Mouse (Mus musculus): ENCODE data around the gene Prdm5.

Prdm5 gene

GRCm38 (mm10) chr6:65834013-65834412 lies 55.2 kb downstream of the Prdm5 start:
- DNase-seq = no peak

DNA sequence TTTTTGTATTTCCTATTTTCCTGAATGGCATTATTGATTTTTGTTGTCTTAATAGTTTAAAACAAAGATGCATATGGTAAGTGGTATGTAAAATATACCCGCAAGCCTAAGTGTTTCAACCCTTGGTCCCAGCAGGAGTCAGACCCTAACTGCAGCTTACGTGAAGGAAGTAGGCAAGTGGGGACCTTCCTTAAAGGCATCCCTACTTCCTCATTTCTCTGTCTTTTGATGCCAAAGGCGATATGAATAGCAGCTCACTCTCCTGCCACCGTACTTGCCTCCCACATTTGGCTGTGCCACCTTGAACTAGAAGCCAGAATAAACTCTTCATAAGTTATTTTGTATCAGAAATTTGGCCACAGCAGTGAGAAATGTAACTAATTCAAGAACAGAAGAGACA lies 63.8 kb downstream of the Prdm5 start:
- DNase-seq = no peak

- no peak for DNase-seq
Observed at GRCm38 (mm10) chr6:65849127-65849526, 70.3 kb downstream of the Prdm5 start.

DNA sequence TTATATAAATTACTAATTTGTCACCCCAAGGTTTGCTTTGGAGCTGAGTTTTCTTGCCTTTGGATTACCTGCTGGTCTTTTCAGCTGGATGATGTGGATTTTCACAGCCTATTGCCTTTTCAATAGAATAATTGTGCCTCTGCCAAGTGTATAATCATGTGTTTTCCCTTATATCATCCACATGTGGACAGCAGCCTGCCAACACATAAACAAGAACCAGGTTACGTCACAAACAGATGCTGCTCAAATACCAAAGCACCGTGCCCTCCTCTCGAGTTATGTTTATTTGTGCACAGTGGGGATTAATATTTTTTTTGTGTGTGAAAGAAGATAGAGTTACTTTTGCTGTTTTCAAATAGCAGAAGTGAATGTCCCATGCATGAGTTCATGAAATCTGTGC lies 70.9 kb downstream of the Prdm5 start:
- DNase-seq = no peak

GRCm38 (mm10) chr6:65850221-65850620 lies 71.4 kb downstream of the Prdm5 start:
- DNase-seq = no peak

GRCm38 (mm10) chr6:65854020-65854419 lies 75.2 kb downstream of the Prdm5 start:
- DNase-seq = no peak

GRCm38 (mm10) chr6:65854585-65854984 lies 75.8 kb downstream of the Prdm5 start:
- DNase-seq = no peak

GRCm38 (mm10) chr6:65860609-65861008 lies 81.8 kb downstream of the Prdm5 start:
- no peak for DNase-seq

DNA sequence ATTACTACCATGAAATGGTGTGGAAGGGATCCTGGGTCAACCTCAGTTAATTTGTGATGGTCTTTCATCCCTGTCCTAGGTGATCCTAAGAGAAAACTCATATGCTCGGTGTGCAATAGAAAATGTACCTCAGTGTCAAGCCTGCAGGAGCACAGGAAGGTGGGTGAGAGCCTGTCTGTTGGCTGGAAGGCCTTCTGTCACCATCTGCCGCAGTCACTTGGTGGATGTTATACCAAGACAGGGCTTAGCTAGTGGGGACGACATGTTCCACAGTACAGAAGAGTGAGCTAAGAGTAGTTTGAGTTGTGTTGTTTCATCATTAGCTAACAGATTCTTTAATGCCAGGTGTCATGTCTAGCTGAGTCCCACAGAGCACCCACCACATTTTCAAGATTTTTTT lies 84.0 kb downstream of the Prdm5 start:
- no peak for DNase-seq

- DNase-seq = no peak
Observed at GRCm38 (mm10) chr6:65864233-65864632, 85.4 kb downstream of the Prdm5 start.

GRCm38 (mm10) chr6:65864919-65865318 lies 86.1 kb downstream of the Prdm5 start:
- DNase-seq = peak; percentile 24

GRCm38 (mm10) chr6:65865861-65866260 lies 87.1 kb downstream of the Prdm5 start:
- no peak for DNase-seq

- DNase-seq = no peak
Observed at GRCm38 (mm10) chr6:65871754-65872278, 93.0 kb downstream of the Prdm5 start.

DNA sequence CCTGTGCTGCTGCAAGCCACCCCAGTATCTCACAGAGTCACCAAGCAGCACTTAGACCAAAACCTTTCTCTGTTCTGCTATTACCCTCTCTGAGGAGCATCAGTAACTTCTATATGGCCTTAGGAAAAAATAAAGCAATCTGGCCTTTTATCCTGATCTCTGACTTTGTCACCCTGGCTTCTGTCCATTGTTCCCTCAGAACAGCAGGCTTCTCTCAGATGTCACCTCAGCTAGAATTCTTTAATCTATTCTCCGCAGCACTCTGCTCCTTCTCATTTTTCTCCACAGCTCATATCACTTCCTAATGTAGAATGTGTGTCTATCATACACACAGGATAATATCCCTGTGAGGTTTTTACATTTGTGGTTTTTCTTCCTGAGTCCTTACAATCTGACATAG lies 99.5 kb downstream of the Prdm5 start:
- DNase-seq = no peak

- DNase-seq = no peak
Observed at GRCm38 (mm10) chr6:65888835-65889234, 110.0 kb downstream of the Prdm5 start.

GRCm38 (mm10) chr6:65892045-65892660 lies 113.4 kb downstream of the Prdm5 start:
- no peak for DNase-seq

GRCm38 (mm10) chr6:65906657-65907182 lies 127.9 kb downstream of the Prdm5 start:
- no peak for DNase-seq

DNA sequence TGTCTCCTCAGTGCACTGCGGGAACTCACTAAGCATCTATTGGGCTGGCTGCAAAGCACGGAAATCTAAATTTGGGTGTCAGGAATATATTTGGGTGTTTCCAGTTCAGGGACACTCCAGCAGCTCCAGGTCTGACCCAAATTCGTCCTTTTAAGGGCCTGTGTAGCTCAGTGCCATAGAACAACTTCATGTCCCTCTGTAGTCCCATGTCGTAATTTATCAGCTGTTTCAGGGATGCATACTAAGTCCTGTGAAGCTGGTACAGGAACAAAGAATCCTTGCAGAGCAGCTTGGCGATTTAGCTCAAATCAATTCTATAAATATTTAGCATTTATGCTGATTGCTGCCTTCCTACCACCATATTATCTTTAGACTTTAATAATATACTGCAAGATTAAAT lies 136.6 kb downstream of the Prdm5 start:
- no peak for DNase-seq

- DNase-seq = no peak
Observed at GRCm38 (mm10) chr6:65921703-65922102, 142.9 kb downstream of the Prdm5 start.

DNA sequence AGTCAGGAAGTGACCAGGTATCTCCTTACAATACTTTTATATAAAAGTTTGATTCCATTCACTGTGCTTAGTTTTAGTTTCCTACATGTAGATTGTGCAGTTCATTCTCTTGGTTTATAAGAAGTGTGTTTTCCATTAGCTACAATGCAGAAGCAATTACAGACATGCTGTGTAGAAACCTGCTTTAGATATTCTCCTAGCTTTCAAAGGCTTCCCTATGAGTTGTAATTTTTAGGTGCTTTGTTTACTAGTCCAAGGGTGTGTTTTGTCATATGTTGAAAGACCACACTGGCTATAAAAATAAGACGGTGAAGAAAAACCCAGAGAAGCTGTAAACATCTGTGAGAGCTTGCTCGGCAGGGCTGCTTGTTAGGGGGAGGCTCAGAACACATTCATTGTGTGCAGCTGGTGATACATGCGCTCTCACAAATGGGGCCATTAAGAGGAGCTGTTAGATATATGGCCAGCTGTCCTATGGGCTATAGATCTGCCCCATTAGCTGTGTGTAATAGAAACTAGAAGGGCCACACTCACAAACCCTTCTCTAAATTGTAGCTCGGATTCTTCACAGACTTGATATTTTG lies 144.8 kb downstream of the Prdm5 start:
- DNase-seq = no peak

GRCm38 (mm10) chr6:65925737-65926333 lies 147.0 kb downstream of the Prdm5 start:
- DNase-seq = no peak

- no peak for DNase-seq
Observed at GRCm38 (mm10) chr6:65930523-65930922, 151.7 kb downstream of the Prdm5 start.

DNA sequence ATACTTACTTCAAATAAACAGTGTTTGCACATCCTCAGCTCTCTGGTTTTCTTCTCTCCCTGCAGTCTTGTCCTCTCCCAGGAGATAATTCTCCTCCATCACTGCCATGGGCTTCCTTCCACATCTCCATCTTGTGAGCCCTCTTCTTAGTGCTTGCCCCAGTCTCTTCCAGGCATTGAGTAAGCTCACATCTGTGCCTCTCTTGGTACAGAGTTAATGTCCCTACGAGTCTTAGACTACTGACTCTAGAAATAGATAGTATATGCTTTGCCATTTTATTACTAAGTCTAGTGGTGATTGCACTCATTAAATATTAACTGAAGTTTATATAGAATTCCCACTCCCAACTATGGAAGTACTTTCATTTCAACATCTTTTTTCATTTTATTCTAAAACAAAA lies 154.0 kb downstream of the Prdm5 start:
- DNase-seq = no peak

- DNase-seq = no peak
Observed at GRCm38 (mm10) chr6:65933177-65933576, 154.4 kb downstream of the Prdm5 start.
